Comparison of ENCODE assay signal across 22 mouse cellular contexts in the genomic region with DNA sequence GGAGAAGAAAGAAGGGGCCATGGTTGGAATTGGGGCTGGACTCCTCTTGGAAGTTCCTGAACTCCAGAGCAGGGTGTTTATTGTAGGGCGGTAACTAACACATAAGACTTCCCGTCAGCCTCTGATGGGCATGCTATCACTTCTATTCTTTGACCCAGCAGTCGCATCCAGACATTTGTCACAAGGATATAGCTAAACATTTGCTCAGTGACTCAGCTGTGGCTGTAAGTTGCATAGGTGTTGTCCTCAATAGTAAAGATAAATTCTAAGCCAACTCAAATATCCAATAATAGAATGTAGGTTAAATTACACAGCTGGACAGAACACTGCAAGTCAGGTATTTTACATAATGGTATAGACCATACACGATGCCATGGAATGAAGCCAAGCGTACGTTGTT.
DNase-seq lines count a peak whose midpoint lies in the region; ATAC-seq and TF ChIP-seq lines count a peak whose summit lies in the region.
"Had no signal": no experiment of that assay in that cellular context is flagged by ENCODE, and none has a peak within 500 bp of the region (broad histone marks: within the 10 kb centered on the region; RNA-seq: fewer than 3 reads in every experiment).

No protein-coding gene starts in this region.

- peak overlapping the region; percentile 35; the same call in 1 of the 2 replicates for H3K27ac ChIP-seq in heart, embryonic 11.5 days (ENCODE audit: low read depth, low read length)
- peak overlapping the region; percentile 58 for H3K27ac ChIP-seq in lung, embryonic 16.5 days (ENCODE audit: low read length)
- H3K27ac ChIP-seq in intestine, postnatal 0 days (ENCODE audit: low read depth, low read length): peak overlapping the region; percentile 87
- 0 out of 2 replicates have a peak overlapping the region, but pooled peaks have one; percentile 25 for H3K27ac ChIP-seq in stomach, embryonic 16.5 days (ENCODE audit: low read length)
- H3K27ac ChIP-seq: embryonic facial prominence, embryonic 13.5 days; forebrain, embryonic 13.5 days; heart, embryonic 15.5 days; hindbrain, embryonic 10.5 days; hindbrain, embryonic 14.5 days had no signal

- TF ChIP-seq CTCF in intestine, postnatal 0 days (IDR thresholded peaks at IDR 0.05; ENCODE audit: low read depth): no peak

- H3K36me3 ChIP-seq in heart, embryonic 11.5 days (ENCODE audit: control insufficient read depth, insufficient read depth, low read length): no peaks in the 10 kb centered on the region
- H3K36me3 ChIP-seq in lung, embryonic 16.5 days (ENCODE audit: control insufficient read depth, insufficient read depth, low read length): no peaks in the 10 kb centered on the region
- H3K36me3 ChIP-seq in intestine, postnatal 0 days (ENCODE audit: control insufficient read depth, insufficient read depth): no peaks in the 10 kb centered on the region
- no peaks in the 10 kb centered on the region for H3K36me3 ChIP-seq in stomach, embryonic 16.5 days (ENCODE audit: control insufficient read depth, insufficient read depth, low read length)
- H3K36me3 ChIP-seq: embryonic facial prominence, embryonic 13.5 days; G1E; heart, embryonic 15.5 days; hindbrain, embryonic 10.5 days had no signal

- H3K4me3 ChIP-seq in heart, embryonic 11.5 days (ENCODE audit: low read depth, low read length): no peak overlapping the region
- H3K4me3 ChIP-seq in lung, embryonic 16.5 days (ENCODE audit: low read length): no peak overlapping the region
- H3K4me3 ChIP-seq in intestine, postnatal 0 days (ENCODE audit: low read depth, low read length): no peak overlapping the region
- no peak overlapping the region for H3K4me3 ChIP-seq in stomach, embryonic 16.5 days (replicated peaks; ENCODE audit: low read length)
- H3K4me3 ChIP-seq: embryonic facial prominence, embryonic 13.5 days; forebrain, embryonic 13.5 days; heart, embryonic 15.5 days; hindbrain, embryonic 10.5 days had no signal

- no peak for DNase-seq in heart, adult 11 months
- no peak for DNase-seq in lung, postnatal 36 days
- no peak for DNase-seq in spleen, postnatal 36 days (ENCODE audit: low spot score in 2 of 2)
- DNase-seq: adrenal gland, postnatal 10 days; B cell, adult 2 months; cerebellum, adult 11 months; cerebellum, adult 8-10 months; cerebellum, postnatal 25 days; forebrain, postnatal 0 days; gastrocnemius, postnatal 14 days had no signal

- H3K9ac ChIP-seq in heart, embryonic 11.5 days (ENCODE audit: low read depth, low read length): no peak overlapping the region
- no peak overlapping the region for H3K9ac ChIP-seq in lung, embryonic 16.5 days (ENCODE audit: low read length)
- no peak overlapping the region for H3K9ac ChIP-seq in intestine, postnatal 0 days (ENCODE audit: low read depth, low read length)
- H3K9ac ChIP-seq in stomach, embryonic 16.5 days (ENCODE audit: low read length): no peak overlapping the region
- H3K9ac ChIP-seq: embryonic facial prominence, embryonic 13.5 days; forebrain, embryonic 13.5 days; forebrain, postnatal 0 days; heart, embryonic 15.5 days; hindbrain, embryonic 14.5 days had no signal

- no peaks in the 10 kb centered on the region for H3K4me1 ChIP-seq in heart, embryonic 11.5 days (ENCODE audit: control insufficient read depth, insufficient read depth, low read length)
- H3K4me1 ChIP-seq in lung, embryonic 16.5 days (replicated peaks; ENCODE audit: control insufficient read depth, insufficient read depth, low read length): peaks cover 6% of the 10 kb centered on the region; the same call in 1 of the 2 replicates
- no peaks in the 10 kb centered on the region for H3K4me1 ChIP-seq in intestine, postnatal 0 days (replicated peaks; ENCODE audit: control insufficient read depth, insufficient read depth, low read length)
- 0 out of 2 replicates have a peak, but pooled peaks cover 3% of the 10 kb centered on the region for H3K4me1 ChIP-seq in stomach, embryonic 16.5 days (ENCODE audit: control insufficient read depth, insufficient read depth, low read length)
- H3K4me1 ChIP-seq: embryonic facial prominence, embryonic 13.5 days; forebrain, embryonic 13.5 days; heart, embryonic 15.5 days had no signal

- no peaks in the 10 kb centered on the region for H3K9me3 ChIP-seq in heart, embryonic 11.5 days (replicated peaks; ENCODE audit: control insufficient read depth, low read length)
- H3K9me3 ChIP-seq in lung, embryonic 16.5 days (ENCODE audit: control insufficient read depth, low read length): no peaks in the 10 kb centered on the region
- H3K9me3 ChIP-seq in intestine, postnatal 0 days (ENCODE audit: control insufficient read depth): no peaks in the 10 kb centered on the region
- H3K9me3 ChIP-seq in stomach, embryonic 16.5 days (replicated peaks; ENCODE audit: control insufficient read depth, low read length): no peaks in the 10 kb centered on the region
- H3K9me3 ChIP-seq: embryonic facial prominence, embryonic 13.5 days; forebrain, embryonic 13.5 days; G1E; heart, embryonic 15.5 days; hindbrain, embryonic 10.5 days had no signal

- H3K27me3 ChIP-seq in heart, embryonic 11.5 days (ENCODE audit: control insufficient read depth, insufficient read depth, low read length): no peaks in the 10 kb centered on the region
- no peaks in the 10 kb centered on the region for H3K27me3 ChIP-seq in lung, embryonic 16.5 days (ENCODE audit: control insufficient read depth, insufficient read depth, low read depth, low read length)
- no peaks in the 10 kb centered on the region for H3K27me3 ChIP-seq in intestine, postnatal 0 days (replicated peaks; ENCODE audit: control insufficient read depth, insufficient read depth, low read length)
- H3K27me3 ChIP-seq in stomach, embryonic 16.5 days (ENCODE audit: control insufficient read depth, insufficient read depth, low read length): no peaks in the 10 kb centered on the region
- H3K27me3 ChIP-seq: embryonic facial prominence, embryonic 13.5 days; forebrain, embryonic 13.5 days; heart, embryonic 15.5 days had no signal

- ATAC-seq in heart, embryonic 11.5 days (replicated peaks; ENCODE audit: insufficient number of reproducible peaks, low FRiP score, low TSS enrichment): no peak
- no peak for ATAC-seq in lung, embryonic 16.5 days (ENCODE audit: low read depth)
- peak; percentile 74 for ATAC-seq in intestine, postnatal 0 days
- peak; percentile 56 for ATAC-seq in stomach, embryonic 16.5 days (ENCODE audit: insufficient read depth, low FRiP score)
- no peak for ATAC-seq in erythroblast, adult 5-6 weeks (replicated peaks; ENCODE audit: low FRiP score, poor library complexity, severe bottlenecking)
- ATAC-seq: CD4-positive, CD25-positive, alpha-beta regulatory T cell, adult 4 months; forebrain, embryonic 13.5 days; forebrain, postnatal 0 days had no signal

- WGBS in heart, embryonic 11.5 days (ENCODE audit: insufficient replicate concordance): 75% methylated on average over 6 of the region's 6 CpGs
- 52% methylated on average over 6 of the region's 6 CpGs for WGBS in lung, embryonic 16.5 days
- 31% methylated on average over 6 of the region's 6 CpGs for WGBS in intestine, postnatal 0 days
- 55% methylated on average over 6 of the region's 6 CpGs for WGBS in stomach, embryonic 16.5 days

- H3K4me2 ChIP-seq in heart, embryonic 11.5 days: no peak overlapping the region
- peak overlapping the region; percentile 10; the same call in 1 of the 2 replicates for H3K4me2 ChIP-seq in lung, embryonic 16.5 days (ENCODE audit: low read depth, low read length)
- peak overlapping the region; percentile 24; the same call in 1 of the 2 replicates for H3K4me2 ChIP-seq in intestine, postnatal 0 days (replicated peaks; ENCODE audit: low read depth)
- H3K4me2 ChIP-seq in stomach, embryonic 16.5 days (ENCODE audit: low read depth, low read length): no peak overlapping the region
- H3K4me2 ChIP-seq: embryonic facial prominence, embryonic 13.5 days; forebrain, embryonic 13.5 days; heart, embryonic 15.5 days; hindbrain, embryonic 14.5 days had no signal

Comparison
In these comparisons a context has a peak if more than half of its experiments do, and no peak if none do; other contexts are left out.
1. ATAC-seq: peak in intestine, postnatal 0 days (single experiment) and stomach, embryonic 16.5 days (single experiment); none in heart, embryonic 11.5 days (single experiment), lung, embryonic 16.5 days (single experiment) and erythroblast, adult 5-6 weeks (single experiment).
2. H3K27ac ChIP-seq: peak in every context shown above with its lines; median percentile 87 in intestine, postnatal 0 days; 58 in lung, embryonic 16.5 days; 35 in heart, embryonic 11.5 days; 25 in stomach, embryonic 16.5 days.
3. H3K4me2 ChIP-seq: peak in lung, embryonic 16.5 days (single experiment) and intestine, postnatal 0 days (single experiment); none in heart, embryonic 11.5 days (single experiment) and stomach, embryonic 16.5 days (single experiment).